Mouse (Mus musculus): ENCODE data around the gene Sacs. TPM values are rescaled to one million over a fixed set of nuclear protein-coding genes. Genes with fewer than 3 reads are reported as not detected.
A peak's percentile ranks its signal among the peaks of the same experiment; 100 is the strongest.
"Not testable (repeated sequence)": the region's sequence is repeated elsewhere in the genome, so short reads cannot be mapped to it uniquely, and the experiment has no call there.

The Sacs gene
- 3.0 and 3.1 TPM in 2 replicates for polyA plus RNA-seq (2015; fragmentation: Nextera tagmentation; extraction: Ambion mirVana)

- H3K9ac ChIP-seq, result peak within 1 kb of the TSS; percentile 82
- H3K9me3 ChIP-seq, result no peaks in the 10 kb centered on the region
- H3K4me1 ChIP-seq, result peaks cover 8% of the 10 kb centered on the region
- 0 out of 2 replicates have a peak, but pooled peaks have one; percentile 46 for ATAC-seq (ENCODE audit: extremely low read depth, insufficient number of reproducible peaks, low FRiP score, low TSS enrichment)
- H3K36me3 ChIP-seq, result no peaks in the 10 kb centered on the region
- peaks cover 13% of the 10 kb centered on the region for H3K27me3 ChIP-seq (replicated peaks)
- 4% methylated on average over 23 of the region's 23 CpGs for WGBS
- peak within 1 kb of the TSS; percentile 74 for H3K4me2 ChIP-seq
- peak within 1 kb of the TSS; percentile 62 for H3K4me3 ChIP-seq
- H3K27ac ChIP-seq (replicated peaks), result no peak within 1 kb of the TSS
These were observed at the start of gene Sacs for GRCm38 (mm10) chr14:61137994-61138726. Sacs (plus strand) TSS chr14:61138457.

DNA sequence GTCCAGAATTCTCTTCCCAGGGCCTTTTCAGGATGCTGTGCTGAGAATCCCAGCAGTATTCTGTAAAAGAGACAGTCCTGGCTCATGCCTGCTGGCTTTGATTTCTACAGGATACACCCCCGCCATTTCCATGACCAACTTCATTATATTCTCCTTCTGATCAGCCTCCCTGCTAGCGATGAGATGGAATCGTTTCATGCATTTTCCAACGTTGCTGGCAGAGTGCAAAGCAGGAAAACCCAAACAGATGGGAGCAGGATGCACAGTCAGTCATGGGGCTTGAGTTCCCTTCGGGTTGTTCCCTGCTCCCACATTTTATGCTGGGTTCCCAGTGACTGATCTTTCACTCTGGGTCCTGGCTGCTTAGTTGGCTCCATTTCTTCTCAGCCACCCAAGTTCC is 47.3 kb upstream of the Sacs start:
- ATAC-seq (ENCODE audit: extremely low read depth, insufficient number of reproducible peaks, low FRiP score, low TSS enrichment), result no peak
- Histone ChIP-seq H3K4me2 (no peak overlapping the region), H3K4me3 (no peak overlapping the region), H3K27me3 (replicated peaks) (no peaks in the 10 kb centered on the region), H3K36me3 (no peaks in the 10 kb centered on the region), H3K4me1 (no peaks in the 10 kb centered on the region), H3K27ac (replicated peaks) (no peak overlapping the region), H3K9ac (no peak overlapping the region), H3K9me3 (no peaks in the 10 kb centered on the region)
- WGBS, result 73% methylated on average over 5 of the region's 5 CpGs

GRCm38 (mm10) chr14:61092073-61092472 is 46.2 kb upstream of the Sacs start:
- Histone ChIP-seq H3K27me3 (replicated peaks) (no peaks in the 10 kb centered on the region), H3K36me3 (no peaks in the 10 kb centered on the region), H3K9ac (no peak overlapping the region), H3K4me1 (no peaks in the 10 kb centered on the region), H3K27ac (replicated peaks) (no peak overlapping the region), H3K4me3 (no peak overlapping the region), H3K4me2 (no peak overlapping the region), H3K9me3 (no peaks in the 10 kb centered on the region)
- no peak for ATAC-seq (ENCODE audit: extremely low read depth, insufficient number of reproducible peaks, low FRiP score, low TSS enrichment)
- 85% methylated on average over 3 of the region's 3 CpGs for WGBS

- no peaks in the 10 kb centered on the region for H3K9me3 ChIP-seq
- peak overlapping the region; percentile 39 for H3K4me2 ChIP-seq
- WGBS, result 32% methylated on average over 12 of the region's 12 CpGs
- peak; percentile 31; the same call in 1 of the 2 replicates for ATAC-seq (ENCODE audit: extremely low read depth, insufficient number of reproducible peaks, low FRiP score, low TSS enrichment)
- H3K4me1 ChIP-seq, result peaks cover 11% of the 10 kb centered on the region
- no peaks in the 10 kb centered on the region for H3K36me3 ChIP-seq
- no peak overlapping the region for H3K9ac ChIP-seq
- no peaks in the 10 kb centered on the region for H3K27me3 ChIP-seq (replicated peaks)
- peak overlapping the region; percentile 33 for H3K27ac ChIP-seq (replicated peaks)
- no peak overlapping the region for H3K4me3 ChIP-seq
These were observed 40.2 kb upstream of the Sacs start for GRCm38 (mm10) chr14:61097974-61098625.

DNA sequence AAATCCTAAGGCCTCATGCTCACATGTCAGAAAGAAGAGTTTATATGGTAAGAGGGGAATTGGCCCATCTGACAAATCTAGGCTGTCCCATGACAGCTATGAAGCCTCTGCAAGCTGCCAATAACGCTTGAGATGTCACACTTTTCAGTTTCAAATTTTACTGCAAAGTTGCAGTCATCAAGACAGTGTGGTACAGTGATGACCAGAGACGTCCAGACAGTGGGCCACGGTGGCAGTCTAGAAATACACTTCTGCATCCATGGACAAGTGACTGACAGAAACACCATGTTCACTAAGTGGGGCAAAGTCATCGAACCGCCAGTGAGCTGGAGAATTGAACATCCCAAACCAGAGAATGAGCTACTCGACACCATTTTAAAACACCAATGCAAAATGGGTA is 37.5 kb upstream of the Sacs start:
- Histone ChIP-seq H3K9me3 (no peaks in the 10 kb centered on the region), H3K4me3 (no peak overlapping the region), H3K9ac (no peak overlapping the region), H3K27me3 (replicated peaks) (no peaks in the 10 kb centered on the region), H3K4me1 (peaks cover 11% of the 10 kb centered on the region), H3K36me3 (no peaks in the 10 kb centered on the region), H3K27ac (replicated peaks) (no peak overlapping the region), H3K4me2 (no peak overlapping the region)
- 70% methylated on average over 6 of the region's 6 CpGs for WGBS
- ATAC-seq (ENCODE audit: extremely low read depth, insufficient number of reproducible peaks, low FRiP score, low TSS enrichment), result no peak

DNA sequence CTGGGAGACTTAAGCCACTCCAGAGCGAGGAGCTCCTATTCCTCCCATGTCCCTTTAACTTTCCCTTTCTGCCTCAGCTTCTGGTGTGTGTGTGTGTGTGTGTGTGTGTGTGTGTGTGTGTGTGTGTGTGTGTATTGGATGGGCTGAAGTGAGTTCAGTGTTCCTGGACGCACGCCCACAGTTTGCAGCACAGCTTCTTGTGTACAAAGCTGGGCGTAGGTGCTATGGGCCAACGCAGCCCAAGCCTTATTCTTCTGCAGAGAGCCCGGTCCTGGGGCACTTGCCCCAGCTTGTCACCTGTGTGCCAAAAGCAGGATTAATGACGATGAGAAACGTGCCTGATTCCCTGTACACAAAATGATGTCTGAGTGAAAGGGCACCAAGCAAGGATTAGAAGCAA is 31.9 kb upstream of the Sacs start:
- ATAC-seq (ENCODE audit: extremely low read depth, insufficient number of reproducible peaks, low FRiP score, low TSS enrichment), result no peak
- Histone ChIP-seq H3K4me2 (no peak overlapping the region), H3K9ac (no peak overlapping the region), H3K27me3 (replicated peaks) (0 out of 2 replicates have a peak, but pooled peaks cover 2% of the 10 kb centered on the region), H3K36me3 (no peaks in the 10 kb centered on the region), H3K4me3 (no peak overlapping the region), H3K9me3 (no peaks in the 10 kb centered on the region), H3K27ac (replicated peaks) (no peak overlapping the region), H3K4me1 (no peaks in the 10 kb centered on the region)
- WGBS, result 78% methylated on average over 8 of the region's 8 CpGs

DNA sequence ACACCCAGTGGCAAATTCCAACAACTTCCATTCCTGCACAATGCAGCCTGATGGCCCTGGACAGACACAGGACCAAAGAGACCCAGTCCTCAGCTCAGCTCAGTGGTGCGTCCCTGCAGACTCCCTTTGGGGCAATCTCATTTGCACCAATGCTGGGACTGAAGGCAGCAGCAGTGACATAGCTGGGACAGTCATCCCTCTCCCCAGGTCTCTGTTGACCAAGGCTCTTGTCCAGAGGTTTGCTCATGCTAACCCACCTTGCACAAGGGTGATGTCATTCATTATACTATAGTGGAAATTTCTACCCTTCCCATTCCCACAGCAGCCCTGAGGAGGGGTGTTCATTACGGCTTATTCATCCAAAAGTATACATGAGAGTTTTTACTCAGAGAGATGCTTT is 29.6 kb upstream of the Sacs start:
- H3K27ac ChIP-seq (replicated peaks), result no peak overlapping the region

DNA sequence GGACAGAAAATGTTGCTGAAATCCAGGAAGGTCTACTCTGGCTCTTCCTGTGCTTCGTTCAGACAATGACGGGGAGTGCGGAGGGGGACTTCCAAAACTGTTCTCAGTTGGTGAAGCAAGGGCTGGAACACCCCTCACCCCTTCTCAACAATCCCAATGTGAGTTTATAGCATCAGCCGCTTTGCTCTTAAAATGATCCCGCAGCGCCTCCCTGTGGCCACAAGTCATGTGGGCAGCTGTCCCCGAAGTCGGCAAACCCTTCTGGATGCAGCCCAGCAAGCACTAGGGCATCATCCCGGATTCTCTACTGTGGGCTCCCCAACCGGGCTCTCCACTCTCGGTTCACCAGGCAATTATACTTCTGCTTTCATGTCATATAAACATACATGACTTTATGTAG is 25.9 kb upstream of the Sacs start:
- no peak overlapping the region for H3K27ac ChIP-seq (replicated peaks)
- H3K4me2 ChIP-seq, result no peak overlapping the region
- H3K4me3 ChIP-seq, result no peak overlapping the region
- H3K36me3 ChIP-seq, result no peaks in the 10 kb centered on the region
- ATAC-seq (ENCODE audit: extremely low read depth, insufficient number of reproducible peaks, low FRiP score, low TSS enrichment), result no peak
- no peaks in the 10 kb centered on the region for H3K9me3 ChIP-seq
- H3K27me3 ChIP-seq (replicated peaks), result 0 out of 2 replicates have a peak, but pooled peaks cover 3% of the 10 kb centered on the region
- H3K9ac ChIP-seq, result no peak overlapping the region; the same call in 1 of the 2 replicates
- 0 out of 2 replicates have a peak, but pooled peaks cover 2% of the 10 kb centered on the region for H3K4me1 ChIP-seq
- 5% methylated on average over 11 of the region's 11 CpGs for WGBS

More for the DNA sequence above, 29.6 kb upstream of the Sacs start:
- Histone ChIP-seq H3K36me3 (no peaks in the 10 kb centered on the region), H3K27me3 (replicated peaks) (0 out of 2 replicates have a peak, but pooled peaks cover 3% of the 10 kb centered on the region), H3K4me3 (no peak overlapping the region), H3K9ac (no peak overlapping the region), H3K9me3 (no peaks in the 10 kb centered on the region), H3K4me2 (no peak overlapping the region), H3K4me1 (0 out of 2 replicates have a peak, but pooled peaks cover 2% of the 10 kb centered on the region)
- ATAC-seq (ENCODE audit: extremely low read depth, insufficient number of reproducible peaks, low FRiP score, low TSS enrichment), result no peak
- WGBS, result 80% methylated on average over 2 of the region's 2 CpGs

GRCm38 (mm10) chr14:61124755-61125154 is 13.5 kb upstream of the Sacs start:
- H3K4me2 ChIP-seq, result no peak overlapping the region
- H3K36me3 ChIP-seq, result no peaks in the 10 kb centered on the region
- peak overlapping the region; percentile 65; the same call in 1 of the 2 replicates for H3K27ac ChIP-seq (replicated peaks)
- no peak for ATAC-seq (ENCODE audit: extremely low read depth, insufficient number of reproducible peaks, low FRiP score, low TSS enrichment)
- peaks cover 19% of the 10 kb centered on the region for H3K4me1 ChIP-seq
- 78% methylated on average over 5 of the region's 5 CpGs for WGBS
- no peak overlapping the region for H3K4me3 ChIP-seq
- H3K9ac ChIP-seq, result no peak overlapping the region
- no peaks in the 10 kb centered on the region for H3K27me3 ChIP-seq (replicated peaks)
- H3K9me3 ChIP-seq, result no peaks in the 10 kb centered on the region

GRCm38 (mm10) chr14:61125201-61125600 is 13.1 kb upstream of the Sacs start:
- Histone ChIP-seq H3K4me2 (no peak overlapping the region), H3K9ac (no peak overlapping the region), H3K27me3 (replicated peaks) (no peaks in the 10 kb centered on the region), H3K27ac (replicated peaks) (peak overlapping the region; percentile 65), H3K4me1 (peaks cover 19% of the 10 kb centered on the region), H3K36me3 (no peaks in the 10 kb centered on the region), H3K4me3 (no peak overlapping the region), H3K9me3 (no peaks in the 10 kb centered on the region)
- WGBS, result 56% methylated on average over 6 of the region's 6 CpGs
- no peak for ATAC-seq (ENCODE audit: extremely low read depth, insufficient number of reproducible peaks, low FRiP score, low TSS enrichment)

DNA sequence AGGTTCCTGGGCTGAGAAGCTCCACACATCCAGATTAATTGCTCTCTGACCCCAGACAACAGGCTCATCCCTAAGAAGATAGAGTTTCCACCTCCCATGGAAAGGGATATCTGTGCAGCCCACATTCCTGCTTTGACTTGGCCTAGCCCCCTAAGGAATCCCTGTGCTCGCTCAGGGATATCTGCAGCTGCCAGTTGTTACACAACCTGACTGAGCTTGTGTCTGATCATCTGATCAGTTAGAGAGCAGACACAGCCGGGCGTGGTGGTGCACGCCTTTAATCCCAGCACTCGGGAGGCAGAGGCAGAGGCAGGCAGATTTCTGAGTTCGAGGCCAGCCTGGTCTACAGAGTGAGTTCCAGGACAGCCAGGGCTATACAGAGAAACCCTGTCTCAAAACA is 10.9 kb upstream of the Sacs start:
- peaks cover 19% of the 10 kb centered on the region for H3K4me1 ChIP-seq
- H3K4me2 ChIP-seq; H3K9ac ChIP-seq; H3K4me3 ChIP-seq; H3K36me3 ChIP-seq; H3K27me3 ChIP-seq (replicated peaks); H3K9me3 ChIP-seq; ATAC-seq (ENCODE audit: extremely low read depth, insufficient number of reproducible peaks, low FRiP score, low TSS enrichment); H3K27ac ChIP-seq (replicated peaks): not testable (repeated sequence)
- 68% methylated on average over 6 of the region's 6 CpGs for WGBS
